Mouse (Mus musculus) limb, embryonic 12.5 days (tissue): Measurements from ENCODE around the gene Mrpl23. TPM values are rescaled to one million over a fixed set of nuclear protein-coding genes. Genes with fewer than 3 reads are reported as not detected.

Source experiments
- ATAC-seq: fragments of 200-750 bp; cut with Nextera tagmentation; 2 replicates; pipeline ENCODE4 v1.8.0; 2017; ENCODE audit warnings: low read depth, moderate TSS enrichment; ENCODE audit not compliant: insufficient number of reproducible peaks, insufficient read depth, low FRiP score, low TSS enrichment
- H3K27ac ChIP-seq: fragments of 300-500 bp; sonication (generic); 2 replicates; pipeline ENCODE4 v1.5.1; 2016; ENCODE audit warnings: mild to moderate bottlenecking, moderate library complexity
- H3K27me3 ChIP-seq: fragments of 300-500 bp; sonication (generic); 2 replicates; pipeline ENCODE4 v1.6.1; 2016; ENCODE audit warnings: mild to moderate bottlenecking, moderate library complexity
- H3K36me3 ChIP-seq: fragments of 300-500 bp; sonication (generic); 2 replicates; pipeline ENCODE4 v1.6.1; 2016; ENCODE audit warnings: mild to moderate bottlenecking, moderate library complexity
- H3K4me1 ChIP-seq: fragments of 300-500 bp; sonication (generic); replicated peaks from 2 replicates; pipeline ENCODE4 v1.6.1; 2016
- H3K4me2 ChIP-seq: fragments of 300-500 bp; sonication (generic); 2 replicates; pipeline ENCODE4 v1.6.1; 2016; ENCODE audit warnings: mild to moderate bottlenecking, moderate library complexity
- H3K4me3 ChIP-seq: fragments of 300-500 bp; sonication (generic); replicated peaks from 2 replicates; pipeline ENCODE4 v1.5.1; 2016; ENCODE audit warnings: mild to moderate bottlenecking
- H3K9ac ChIP-seq: fragments of 300-500 bp; sonication (generic); replicated peaks from 2 replicates; pipeline ENCODE4 v1.6.1; 2016; ENCODE audit warnings: mild to moderate bottlenecking, moderate library complexity
- H3K9me3 ChIP-seq: fragments of 300-500 bp; sonication (generic); 2 replicates; pipeline ENCODE4 v1.6.1; 2016; ENCODE audit warnings: mild to moderate bottlenecking, moderate library complexity
- WGBS: fragments of 180-500 bp; shearing (Covaris S2); methylation state at CpG from one replicate; pipeline ENCODE4 v1.1.7; 2016; 5-methylcytosine and 5-hydroxymethylcytosine counted together
- microRNA counts: library from miRNA; unstranded; fragments of <30 nt; microRNA quantifications from one replicate; lab custom pipeline; 2017
- microRNA-seq: library from miRNA; unstranded; fragments of <30 nt; microRNA quantifications from one replicate; pipeline ENCODE4, GENCODE M21; 2017
- polyA plus RNA-seq: library from polyadenylated mRNA; unstranded; fragments of >200 nt; fragmentation: Nextera tagmentation; extraction: Ambion mirVana; gene quantifications from 2 replicates; pipeline ENCODE4 v1.2.1, GENCODE M21; 2016

Mrpl23 gene
- polyA plus RNA-seq, 1 experiment from 2014 or later: 29.4 TPM

- H3K9me3 ChIP-seq: no peaks in the 10 kb centered on the region
- H3K27me3 ChIP-seq: no peaks in the 10 kb centered on the region
- ATAC-seq: no peak
- H3K4me2 ChIP-seq: no peak overlapping the region
- H3K9ac ChIP-seq: no peak overlapping the region
- 0 out of 2 replicates have a peak overlapping the region, but pooled peaks have one; percentile 7 for H3K27ac ChIP-seq
- peaks cover 39% of the 10 kb centered on the region for H3K4me1 ChIP-seq
- 64% methylated on average over 9 of the region's 9 CpGs for whole genome bisulfite sequencing
- no peak overlapping the region for H3K4me3 ChIP-seq
- no peaks in the 10 kb centered on the region for H3K36me3 ChIP-seq
These were observed 55.9 kb downstream of the Mrpl23 start for GRCm38 (mm10) chr7:142588282-142588941.

MicroRNA genes within 50 kb of the gene (microRNA counts, 519-probe panel; counts per million panel counts)
- microRNA mmu-miR-675-3p (lab: Ali Mortazavi, UCI): 5,080 counts per million, percentile 50 among the panel's probes with 10 or more counts
- not detected for microRNA mmu-miR-675-5p (lab: Ali Mortazavi, UCI)

Small RNA genes within 50 kb of the gene (microRNA-seq; reads per million reads assigned to microRNA genes)
- gene Mir675: 199 reads per million, percentile 60 among the genes with 10 or more reads in this experiment

Other genes starting within 250 kb of the Mrpl23 start
- gene Krtap5-1, start 235.6 kb upstream of the Mrpl23 start, polyA plus RNA-seq: not detected in 2 replicates
- gene Krtap5-4, start 229.1 kb upstream of the Mrpl23 start, polyA plus RNA-seq: not detected in 2 replicates
- 0.27 and 0.33 TPM in 2 replicates for gene Ifitm10, start 158.9 kb upstream of the Mrpl23 start, polyA plus RNA-seq
- 0.63 and 3.4 TPM in 2 replicates for gene Gm49369, start 150.0 kb upstream of the Mrpl23 start, polyA plus RNA-seq
- gene Ctsd, start 144.6 kb upstream of the Mrpl23 start, polyA plus RNA-seq: 135 and 145 TPM in 2 replicates
- gene Syt8, start 97.8 kb upstream of the Mrpl23 start, polyA plus RNA-seq: 0.60 TPM in 1 of 2 replicates, not detected in the other
- gene Tnni2, start 90.9 kb upstream of the Mrpl23 start, polyA plus RNA-seq: 14.4 and 15.3 TPM in 2 replicates
- gene Lsp1, start 71.9 kb upstream of the Mrpl23 start, polyA plus RNA-seq: 30.2 and 30.3 TPM in 2 replicates
- 14.3 and 17.3 TPM in 2 replicates for gene Tnnt3, start 33.9 kb upstream of the Mrpl23 start, polyA plus RNA-seq
- 815 and 938 TPM in 2 replicates for gene Igf2, start 134.1 kb downstream of the Mrpl23 start, polyA plus RNA-seq
- not detected in 2 replicates for gene Gm49394, start 137.3 kb downstream of the Mrpl23 start, polyA plus RNA-seq
- gene Ins2, start 210.7 kb downstream of the Mrpl23 start, polyA plus RNA-seq: not detected in 2 replicates